ENCODE assay signal across 8 mouse cellular contexts in genomic region chr9:107873137-107873536, GRCm38 (mm10). TPM values are rescaled to one million over a fixed set of nuclear protein-coding genes. Genes with fewer than 3 reads are reported as not detected.
A peak's percentile ranks its signal among the peaks of the same experiment; 100 is the strongest.
DNase-seq lines count a peak whose midpoint lies in the region; ATAC-seq lines count a peak whose summit lies in the region.

Rbm6 (minus strand) TSS chr9:107873237.

- H3K4me2 ChIP-seq in limb, embryonic 15.5 days, result peak within 1 kb of the TSS; percentile 71
- H3K4me2 ChIP-seq in stomach, embryonic 15.5 days, result peak within 1 kb of the TSS; percentile 73

- peak within 1 kb of the TSS; percentile 98 for H3K9ac ChIP-seq in limb, embryonic 15.5 days
- H3K9ac ChIP-seq in stomach, embryonic 15.5 days, result peak within 1 kb of the TSS; percentile 95

- H3K36me3 ChIP-seq in forebrain, embryonic 10.5 days (replicated peaks), result peaks cover 18% of the 10 kb centered on the region
- H3K36me3 ChIP-seq in limb, embryonic 15.5 days, result peaks cover 5% of the 10 kb centered on the region; the same call in 1 of the 2 replicates
- H3K36me3 ChIP-seq in stomach, embryonic 15.5 days, result no peaks in the 10 kb centered on the region

- H3K4me3 ChIP-seq in forebrain, embryonic 10.5 days, result peak within 1 kb of the TSS; percentile 94
- peak within 1 kb of the TSS; percentile 98 for H3K4me3 ChIP-seq in limb, embryonic 15.5 days
- peak within 1 kb of the TSS; percentile 98 for H3K4me3 ChIP-seq in stomach, embryonic 15.5 days (replicated peaks)

- no peak for DNase-seq in thymus, postnatal 0 days (ENCODE audit: low spot score)
- no peak for DNase-seq in thymus, postnatal 4 days
- no peak for DNase-seq in forebrain, embryonic 10.5 days (ENCODE audit: extremely low spot score, low spot score)
- no peak for DNase-seq in heart, postnatal 4 days
- DNase-seq in urinary bladder, postnatal 14 days (ENCODE audit: low spot score), result no peak
- no peak for DNase-seq in natural killer cell, adult 2 months (ENCODE audit: low spot score in 2 of 2)

- H3K4me1 ChIP-seq in forebrain, embryonic 10.5 days, result peaks cover 19% of the 10 kb centered on the region
- H3K4me1 ChIP-seq in limb, embryonic 15.5 days, result peaks cover 17% of the 10 kb centered on the region
- peaks cover 7% of the 10 kb centered on the region; the same call in 1 of the 2 replicates for H3K4me1 ChIP-seq in stomach, embryonic 15.5 days

- no peaks in the 10 kb centered on the region for H3K9me3 ChIP-seq in forebrain, embryonic 10.5 days
- no peaks in the 10 kb centered on the region for H3K9me3 ChIP-seq in limb, embryonic 15.5 days
- no peaks in the 10 kb centered on the region for H3K9me3 ChIP-seq in stomach, embryonic 15.5 days

- no peaks in the 10 kb centered on the region for H3K27me3 ChIP-seq in forebrain, embryonic 10.5 days (ENCODE audit: poor library complexity, severe bottlenecking)
- no peaks in the 10 kb centered on the region for H3K27me3 ChIP-seq in limb, embryonic 15.5 days
- H3K27me3 ChIP-seq in stomach, embryonic 15.5 days (replicated peaks), result no peaks in the 10 kb centered on the region

- WGBS in forebrain, embryonic 10.5 days, result 12% methylated on average over 14 of the region's 14 CpGs
- WGBS in limb, embryonic 15.5 days, result 6% methylated on average over 14 of the region's 14 CpGs
- 9% methylated on average over 14 of the region's 14 CpGs for WGBS in stomach, embryonic 15.5 days

- peak within 1 kb of the TSS; percentile 98 for H3K27ac ChIP-seq in forebrain, embryonic 10.5 days
- peak within 1 kb of the TSS; percentile 97 for H3K27ac ChIP-seq in limb, embryonic 15.5 days
- peak within 1 kb of the TSS; percentile 98 for H3K27ac ChIP-seq in stomach, embryonic 15.5 days

- no peak for ATAC-seq in limb, embryonic 15.5 days (ENCODE audit: insufficient number of reproducible peaks, low FRiP score, low TSS enrichment, low read depth)
- ATAC-seq in stomach, embryonic 15.5 days (ENCODE audit: insufficient read depth, low FRiP score, low read depth), result no peak

RNA-seq across cellular contexts. Expression of gene Rbm6, which starts in this region (rescaled TPM):
- 61.2 and 66.2 TPM in 2 replicates for polyA plus RNA-seq in thymus, postnatal 0 days (2015; fragmentation: Nextera tagmentation; extraction: Ambion mirVana)
- 112 and 114 TPM in 2 replicates for polyA plus RNA-seq in forebrain, embryonic 10.5 days (2016; fragmentation: Nextera tagmentation; extraction: Ambion mirVana)
- 10 to 100 TPM; 40.3 to 40.6 TPM for total RNA-seq in heart, postnatal 4 days (2021)
- polyA plus RNA-seq in limb, embryonic 15.5 days (2015; fragmentation: Nextera tagmentation; extraction: Ambion mirVana), result 71.7 and 72.2 TPM in 2 replicates
- polyA plus RNA-seq in stomach, embryonic 15.5 days (2015; fragmentation: Nextera tagmentation; extraction: Ambion mirVana), result 67.4 and 76.2 TPM in 2 replicates
